Mouse (Mus musculus): ENCODE data around the gene Slc1a7. TPM values are rescaled to one million over a fixed set of nuclear protein-coding genes. Genes with fewer than 3 reads are reported as not detected.

Slc1a7 gene
- polyA plus RNA-seq, 1 experiment from 2014 or later, result not detected

DNA sequence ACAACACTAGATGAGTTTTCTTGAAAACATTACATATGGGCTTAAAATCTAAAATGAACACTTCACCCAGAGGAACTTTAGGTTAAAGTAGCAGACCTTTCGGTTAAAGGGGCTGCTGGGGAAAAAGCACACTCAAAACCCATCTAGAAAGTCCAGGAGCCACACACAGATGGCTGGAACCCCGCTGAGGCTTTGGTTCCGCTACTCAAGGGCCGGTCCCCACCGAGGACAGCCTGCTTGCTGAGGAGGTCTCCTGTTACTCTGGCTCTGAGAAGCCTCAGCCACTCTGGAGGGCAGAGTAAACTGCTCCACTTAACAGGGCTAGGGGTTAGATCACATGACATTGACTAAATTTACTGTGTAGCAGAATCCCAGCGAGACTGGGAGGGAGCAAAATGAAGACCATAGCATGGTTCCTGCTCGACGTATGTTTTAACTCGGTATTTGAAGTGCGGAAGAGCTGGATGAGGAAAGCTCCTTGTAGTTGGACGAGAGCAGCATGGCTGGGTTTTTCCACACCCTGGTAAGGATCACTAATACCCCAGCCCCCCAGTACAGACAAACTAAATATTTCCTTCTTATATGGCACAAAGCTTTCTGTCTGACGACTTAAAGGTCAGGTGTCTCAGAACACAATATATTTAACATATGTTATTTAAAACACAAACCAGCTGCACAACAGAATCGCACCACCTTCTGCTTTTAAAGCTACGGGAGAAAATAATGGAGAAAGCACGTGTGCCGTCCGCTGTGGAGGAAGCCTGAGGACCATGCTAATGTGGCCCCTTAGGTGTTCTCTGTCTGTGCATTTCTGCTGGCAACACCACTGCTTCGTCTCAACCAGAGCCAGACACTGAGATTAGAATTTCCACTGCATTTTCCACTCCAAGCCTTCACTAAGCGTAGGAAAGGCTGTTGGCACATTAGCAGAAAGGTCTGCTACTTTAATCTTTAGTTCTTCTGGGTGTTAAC is 77.3 kb downstream of the Slc1a7 start:
- H3K4me1 ChIP-seq, result no peaks in the 10 kb centered on the region
- no peak overlapping the region for H3K9ac ChIP-seq
- H3K9me3 ChIP-seq, result no peaks in the 10 kb centered on the region
- H3K27me3 ChIP-seq, result no peaks in the 10 kb centered on the region
- 76% methylated on average over 19 of the region's 19 CpGs for WGBS
- H3K4me2 ChIP-seq, result no peak overlapping the region
- H3K27ac ChIP-seq, result no peak overlapping the region
- H3K4me3 ChIP-seq (replicated peaks), result no peak overlapping the region
- ATAC-seq (ENCODE audit: low FRiP score), result no peak
- peaks cover 57% of the 10 kb centered on the region for H3K36me3 ChIP-seq (replicated peaks)

GRCm38 (mm10) chr4:108046136-108046535 is 78.0 kb downstream of the Slc1a7 start:
- Histone ChIP-seq H3K4me1 (peaks cover 3% of the 10 kb centered on the region; the same call in 1 of the 2 replicates), H3K27me3 (no peaks in the 10 kb centered on the region), H3K9ac (no peak overlapping the region), H3K36me3 (replicated peaks) (peaks cover 59% of the 10 kb centered on the region), H3K27ac (no peak overlapping the region), H3K9me3 (no peaks in the 10 kb centered on the region), H3K4me2 (no peak overlapping the region), H3K4me3 (replicated peaks) (no peak overlapping the region)
- ATAC-seq (ENCODE audit: low FRiP score), result no peak
- WGBS, result 93% methylated on average over 8 of the region's 8 CpGs

DNA sequence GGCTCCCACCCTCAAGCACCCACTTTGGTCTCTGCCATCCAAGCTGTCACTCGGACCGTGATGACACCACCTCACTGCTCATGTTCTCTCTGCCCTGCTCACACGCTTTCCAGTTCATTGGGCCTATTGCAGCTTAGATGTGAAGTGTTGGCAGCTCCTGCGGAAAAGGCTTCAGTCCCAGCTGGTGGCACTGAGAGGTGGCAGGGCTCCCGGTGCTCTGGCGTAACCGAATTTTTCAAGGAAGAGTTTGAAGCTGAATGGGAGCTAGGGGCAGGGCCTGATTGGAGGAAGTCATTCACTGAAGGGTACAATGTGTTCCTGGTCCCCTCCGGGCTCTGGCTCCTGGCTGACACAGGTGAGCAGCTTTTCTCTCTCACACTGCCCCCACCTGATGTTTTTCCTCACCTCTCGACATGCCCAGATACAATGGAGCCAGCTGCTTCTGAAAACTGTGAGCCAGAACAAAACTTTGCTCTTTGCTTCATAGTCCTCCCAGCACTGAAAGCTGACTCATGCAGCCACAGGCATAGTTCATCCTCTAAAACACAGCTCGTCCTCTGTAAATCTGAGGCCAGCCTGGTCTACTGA is 83.6 kb downstream of the Slc1a7 start:
- H3K4me1 ChIP-seq, result peaks cover 3% of the 10 kb centered on the region; the same call in 1 of the 2 replicates
- no peaks in the 10 kb centered on the region for H3K27me3 ChIP-seq
- H3K27ac ChIP-seq, result peak overlapping the region; percentile 50; the same call in 1 of the 2 replicates
- no peak for ATAC-seq (ENCODE audit: low FRiP score)
- WGBS, result 81% methylated on average over 10 of the region's 10 CpGs
- H3K4me3 ChIP-seq (replicated peaks), result no peak overlapping the region
- no peaks in the 10 kb centered on the region for H3K9me3 ChIP-seq
- H3K36me3 ChIP-seq (replicated peaks), result peaks cover 85% of the 10 kb centered on the region
- H3K9ac ChIP-seq, result no peak overlapping the region
- H3K4me2 ChIP-seq, result no peak overlapping the region

- peaks cover 3% of the 10 kb centered on the region; the same call in 1 of the 2 replicates for H3K4me1 ChIP-seq
- H3K36me3 ChIP-seq (replicated peaks), result peaks cover 76% of the 10 kb centered on the region
- H3K9me3 ChIP-seq, result no peaks in the 10 kb centered on the region
- H3K27me3 ChIP-seq, result no peaks in the 10 kb centered on the region
- no peak overlapping the region for H3K4me3 ChIP-seq (replicated peaks)
- no peak for ATAC-seq (ENCODE audit: low FRiP score)
- WGBS, result 88% methylated on average over 8 of the region's 8 CpGs
- no peak overlapping the region for H3K4me2 ChIP-seq
- no peak overlapping the region for H3K9ac ChIP-seq
- H3K27ac ChIP-seq, result no peak overlapping the region
These were observed 84.5 kb downstream of the Slc1a7 start for GRCm38 (mm10) chr4:108052673-108053072.

DNA sequence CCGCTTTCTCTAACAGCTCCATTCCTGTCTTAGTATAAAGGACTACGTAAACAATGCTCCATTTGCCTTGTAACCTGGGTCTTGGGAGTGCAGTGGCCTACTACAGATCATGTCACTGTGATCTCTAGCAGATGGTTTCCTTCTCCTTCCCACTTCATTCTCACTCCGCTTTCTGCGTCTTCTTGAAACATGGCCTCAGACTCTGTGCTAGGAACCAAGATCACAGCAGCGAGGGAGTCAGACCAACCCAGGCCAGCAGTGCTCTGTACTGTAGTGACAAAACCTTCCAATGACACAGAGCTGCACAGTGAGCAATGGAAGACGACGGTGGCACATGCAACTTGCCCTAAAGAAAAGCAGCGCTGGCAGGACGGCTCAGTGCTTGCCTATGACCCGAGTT is 87.7 kb downstream of the Slc1a7 start:
- no peaks in the 10 kb centered on the region for H3K9me3 ChIP-seq
- no peak for ATAC-seq (ENCODE audit: low FRiP score)
- no peak overlapping the region for H3K27ac ChIP-seq
- H3K4me2 ChIP-seq, result no peak overlapping the region
- no peaks in the 10 kb centered on the region for H3K27me3 ChIP-seq
- H3K9ac ChIP-seq, result no peak overlapping the region
- peaks cover 13% of the 10 kb centered on the region for H3K4me1 ChIP-seq
- no peak overlapping the region for H3K4me3 ChIP-seq (replicated peaks)
- 92% methylated on average over 10 of the region's 10 CpGs for WGBS
- H3K36me3 ChIP-seq (replicated peaks), result peaks cover 65% of the 10 kb centered on the region

- no peak for ATAC-seq (ENCODE audit: low FRiP score)
- WGBS, result 93% methylated on average over 2 of the region's 2 CpGs
- Histone ChIP-seq H3K4me3 (replicated peaks) (no peak overlapping the region), H3K4me1 (peaks cover 15% of the 10 kb centered on the region), H3K27me3 (no peaks in the 10 kb centered on the region), H3K4me2 (no peak overlapping the region), H3K9ac (no peak overlapping the region), H3K27ac (no peak overlapping the region), H3K36me3 (replicated peaks) (peaks cover 59% of the 10 kb centered on the region), H3K9me3 (no peaks in the 10 kb centered on the region)
These were observed 89.1 kb downstream of the Slc1a7 start for GRCm38 (mm10) chr4:108057247-108057646.

- peaks cover 15% of the 10 kb centered on the region for H3K4me1 ChIP-seq
- no peak overlapping the region for H3K4me3 ChIP-seq (replicated peaks)
- H3K4me2 ChIP-seq, result no peak overlapping the region
- no peak for ATAC-seq (ENCODE audit: low FRiP score)
- no peak overlapping the region for H3K27ac ChIP-seq
- H3K36me3 ChIP-seq (replicated peaks), result peaks cover 55% of the 10 kb centered on the region
- H3K9ac ChIP-seq, result no peak overlapping the region
- H3K27me3 ChIP-seq, result no peaks in the 10 kb centered on the region
- 94% methylated on average over 10 of the region's 10 CpGs for WGBS
- no peaks in the 10 kb centered on the region for H3K9me3 ChIP-seq
These were observed 90.0 kb downstream of the Slc1a7 start for GRCm38 (mm10) chr4:108058166-108058565.

- no peaks in the 10 kb centered on the region for H3K27me3 ChIP-seq
- H3K9ac ChIP-seq, result peak overlapping the region; percentile 38
- peak overlapping the region; percentile 36 for H3K4me2 ChIP-seq
- H3K9me3 ChIP-seq, result no peaks in the 10 kb centered on the region
- ATAC-seq (ENCODE audit: low FRiP score), result peak; percentile 72
- H3K4me3 ChIP-seq (replicated peaks), result no peak overlapping the region
- peaks cover 44% of the 10 kb centered on the region for H3K36me3 ChIP-seq (replicated peaks)
- WGBS, result 30% methylated on average over 19 of the region's 19 CpGs
- peak overlapping the region; percentile 80 for H3K27ac ChIP-seq
- H3K4me1 ChIP-seq, result peaks cover 15% of the 10 kb centered on the region
These were observed 91.7 kb downstream of the Slc1a7 start for GRCm38 (mm10) chr4:108059601-108060379.

DNA sequence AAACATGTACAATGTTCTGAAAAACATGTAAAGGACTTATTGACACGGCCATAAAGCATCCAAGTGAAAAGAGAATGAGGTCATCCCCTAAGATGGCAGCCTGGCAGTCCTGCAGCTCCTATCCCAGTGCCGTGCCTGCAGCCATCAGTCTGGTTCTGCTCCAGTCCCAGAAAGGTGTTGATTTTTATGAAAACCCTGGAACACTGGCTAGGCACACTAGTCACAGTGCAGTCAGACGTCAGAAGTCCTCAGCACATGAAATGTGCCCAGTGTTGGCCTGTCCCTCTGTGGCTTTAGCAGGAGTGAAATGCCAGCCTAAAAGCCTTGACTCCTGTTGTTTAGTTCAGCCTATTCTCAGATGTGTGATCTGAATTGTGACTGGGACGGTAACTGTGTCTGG is 92.6 kb downstream of the Slc1a7 start:
- Histone ChIP-seq H3K9me3 (no peaks in the 10 kb centered on the region), H3K4me1 (peaks cover 15% of the 10 kb centered on the region), H3K4me3 (replicated peaks) (no peak overlapping the region), H3K27me3 (no peaks in the 10 kb centered on the region), H3K36me3 (replicated peaks) (peaks cover 40% of the 10 kb centered on the region), H3K9ac (no peak overlapping the region), H3K27ac (peak overlapping the region; percentile 53; the same call in 1 of the 2 replicates), H3K4me2 (no peak overlapping the region)
- 61% methylated on average over 4 of the region's 4 CpGs for WGBS
- ATAC-seq (ENCODE audit: low FRiP score), result no peak

DNA sequence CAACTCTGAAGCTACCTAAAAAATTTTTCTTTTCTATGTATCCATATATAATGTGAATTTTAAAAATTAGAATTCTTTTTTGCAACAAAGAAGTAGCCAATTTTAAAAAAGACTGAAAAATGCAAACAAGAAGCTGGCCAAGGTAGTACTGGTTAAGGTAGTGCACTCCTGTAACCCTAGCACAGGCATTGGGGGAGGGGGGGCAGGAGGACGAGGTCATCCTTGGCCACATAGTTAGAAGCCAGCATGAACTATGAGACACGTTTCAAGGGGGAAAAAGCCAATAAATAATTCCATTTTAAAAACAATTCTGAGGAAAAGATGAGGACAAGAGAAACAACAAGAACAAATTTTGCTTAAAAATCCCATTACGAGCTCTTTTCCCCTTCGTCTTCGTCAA is 94.4 kb downstream of the Slc1a7 start:
- no peaks in the 10 kb centered on the region for H3K9me3 ChIP-seq
- no peaks in the 10 kb centered on the region for H3K27me3 ChIP-seq
- no peak for ATAC-seq (ENCODE audit: low FRiP score)
- peaks cover 37% of the 10 kb centered on the region for H3K36me3 ChIP-seq (replicated peaks)
- H3K27ac ChIP-seq, result no peak overlapping the region
- H3K4me1 ChIP-seq, result peaks cover 15% of the 10 kb centered on the region
- no peak overlapping the region for H3K4me3 ChIP-seq (replicated peaks)
- H3K4me2 ChIP-seq, result no peak overlapping the region
- 94% methylated on average over 5 of the region's 5 CpGs for WGBS
- no peak overlapping the region for H3K9ac ChIP-seq

Data from forebrain, embryonic 12.5 days (tissue).